Mouse (Mus musculus): ENCODE measurements around the gene Mknk2. TPM values are rescaled to one million over a fixed set of nuclear protein-coding genes. Genes with fewer than 3 reads are reported as not detected.

The Mknk2 gene
- total and polyA plus RNA-seq, 3 experiments = 47.4 to 184 (median 87.1) TPM

DNA sequence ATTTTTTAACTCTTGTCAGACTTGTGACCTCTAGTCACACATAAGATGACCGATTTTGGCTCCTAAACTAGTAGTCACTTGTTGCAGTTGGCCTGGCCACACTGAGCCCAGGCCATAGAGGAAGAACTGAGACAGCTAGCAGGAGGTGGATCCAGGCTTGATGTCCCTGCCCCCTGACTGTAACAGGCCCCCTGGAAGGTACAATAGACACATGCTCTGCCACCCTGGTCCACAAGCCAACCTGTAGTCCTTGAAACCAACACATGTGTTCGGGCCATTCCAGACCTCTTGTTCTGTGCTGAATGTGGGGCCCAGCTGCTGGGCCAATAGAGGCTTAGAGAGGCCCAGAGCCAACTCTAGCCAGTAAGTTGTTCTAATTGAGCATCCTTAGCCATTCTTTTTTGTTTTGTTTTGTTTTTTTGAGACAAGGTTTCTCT lies 2.4 kb upstream of the Mknk2 start:
- peak overlapping the region; percentile 96 for H3K27ac ChIP-seq (ENCODE audit: control insufficient read depth, low read depth, low read length)
- peak overlapping the region; percentile 53 for H3K9ac ChIP-seq (ENCODE audit: control insufficient read depth, low read depth, low read length, poor library complexity, severe bottlenecking)
- peaks cover 16% of the 10 kb centered on the region for H3K79me2 ChIP-seq (ENCODE audit: control insufficient read depth, insufficient read depth, low read length, poor library complexity)
- H3K36me3 ChIP-seq (ENCODE audit: control insufficient read depth in 1 of 2, insufficient read depth in 2 of 2, low read length in 2 of 2) = peaks cover 0 to 29% of the 10 kb centered on the region in 2 experiments; a peak in 2 of 4 replicates
- peak; percentile 54 for DNase-seq (ENCODE audit: low read depth, low spot score)
- no peaks in the 10 kb centered on the region for H3K27me3 ChIP-seq (ENCODE audit: control insufficient read depth in 1 of 2, insufficient read depth in 2 of 2, low read length in 2 of 2)
- 0 out of 4 replicates have a peak, but pooled peaks of 1 of the 2 experiments have one; percentile 27 for TF ChIP-seq POLR2A (IDR thresholded peaks at IDR 0.05; ENCODE audit: control insufficient read depth in 1 of 2, insufficient read depth in 1 of 2, low read depth in 1 of 2, low read length in 2 of 2, poor library complexity in 1 of 2)
- no peak for TF ChIP-seq TCF12 (IDR thresholded peaks at IDR 0.05; ENCODE audit: low read depth, low read length)
- TF ChIP-seq JUND (IDR thresholded peaks at IDR 0.05; ENCODE audit: low read depth, low read length) = no peak
- TF ChIP-seq SIN3A (IDR thresholded peaks at IDR 0.05; ENCODE audit: low read length) = no peak
- no peaks in the 10 kb centered on the region for H3K9me3 ChIP-seq (replicated peaks; ENCODE audit: insufficient read depth, low read length)
- peaks cover 15 to 36% of the 10 kb centered on the region in 2 experiments for H3K4me1 ChIP-seq (ENCODE audit: control insufficient read depth in 1 of 2, insufficient read depth in 2 of 2, low read length in 2 of 2)
- no peak overlapping the region for H3K4me3 ChIP-seq (ENCODE audit: control insufficient read depth in 1 of 2, insufficient read depth in 1 of 2, low read depth in 2 of 2, low read length in 2 of 2)

DNA sequence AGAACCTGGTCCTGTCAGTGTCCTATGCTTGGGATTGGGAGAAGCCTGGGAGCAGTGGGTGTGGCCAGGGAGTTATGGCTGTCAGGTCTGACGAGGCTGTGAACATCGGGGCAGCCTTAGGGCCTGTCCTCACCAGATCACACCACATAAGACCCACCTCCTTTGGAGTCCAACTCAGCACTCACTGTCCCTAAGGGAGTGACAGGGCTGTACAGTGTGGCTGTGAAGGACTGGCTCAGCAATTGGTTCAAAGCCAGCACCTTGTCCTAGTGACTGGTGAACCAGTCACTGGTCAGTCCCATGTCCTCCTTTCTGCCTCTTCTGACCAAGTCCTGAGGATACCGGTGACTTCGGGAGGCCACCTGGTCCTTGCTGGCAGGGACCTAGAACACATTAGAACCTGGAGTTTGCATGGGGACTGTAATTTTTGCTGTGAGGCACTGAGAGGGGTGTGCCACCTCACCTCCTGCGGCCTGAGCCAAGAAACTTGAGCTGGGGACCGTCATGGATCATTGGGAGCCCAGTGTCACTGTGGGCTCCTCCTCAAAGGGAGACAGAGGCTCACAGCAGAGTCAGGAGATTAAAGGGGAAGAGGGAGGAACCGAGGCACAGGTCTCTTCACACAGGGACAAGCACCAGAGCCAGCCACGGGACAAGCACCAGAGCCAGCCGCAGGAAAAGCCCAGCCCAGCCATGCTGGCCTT lies 1.8 kb upstream of the Mknk2 start:
- H3K4me3 ChIP-seq (ENCODE audit: control insufficient read depth in 1 of 2, insufficient read depth in 1 of 2, low read depth in 2 of 2, low read length in 2 of 2) = peak overlapping the region; percentile 58 to 76
- H3K9ac ChIP-seq (ENCODE audit: control insufficient read depth, low read depth, low read length, poor library complexity, severe bottlenecking) = peak overlapping the region; percentile 53
- H3K4me1 ChIP-seq (ENCODE audit: control insufficient read depth in 1 of 2, insufficient read depth in 2 of 2, low read length in 2 of 2) = peaks cover 14 to 30% of the 10 kb centered on the region in 2 experiments
- TF ChIP-seq HCFC1 (IDR thresholded peaks at IDR 0.05; ENCODE audit: low read depth, low read length) (peak; percentile 28; the same call in 1 of the 2 replicates), USF2 (IDR thresholded peaks at IDR 0.05; ENCODE audit: borderline replicate concordance in 1 of 2, insufficient read depth in 1 of 2, low read depth in 1 of 2, low read length in 2 of 2) (no peak), ZMIZ1 (IDR thresholded peaks at IDR 0.05; ENCODE audit: low read depth, low read length) (0 out of 2 replicates have a peak, but pooled peaks have one; percentile 27), ZNF384 (IDR thresholded peaks at IDR 0.05; ENCODE audit: low read depth, low read length) (no peak), SMC3 (IDR thresholded peaks at IDR 0.05; ENCODE audit: low read depth, low read length) (no peak), MXI1 (IDR thresholded peaks at IDR 0.05; ENCODE audit: low read depth, low read length) (peak; percentile 42; the same call in 1 of the 2 replicates), POLR2AphosphoS5 (IDR thresholded peaks at IDR 0.05; ENCODE audit: borderline replicate concordance, low read depth, low read length) (0 out of 2 replicates have a peak, but pooled peaks have one; percentile 39), CHD1 (IDR thresholded peaks at IDR 0.05; ENCODE audit: low read depth, low read length) (0 out of 2 replicates have a peak, but pooled peaks have one; percentile 39)
- peak overlapping the region; percentile 96 for H3K27ac ChIP-seq (ENCODE audit: control insufficient read depth, low read depth, low read length)
- H3K27me3 ChIP-seq (ENCODE audit: control insufficient read depth in 1 of 2, insufficient read depth in 2 of 2, low read length in 2 of 2) = no peaks in the 10 kb centered on the region
- DNase-seq (ENCODE audit: low read depth, low spot score) = peak; percentile 61
- peaks cover 0 to 23% of the 10 kb centered on the region in 2 experiments; a peak in 2 of 4 replicates for H3K36me3 ChIP-seq (ENCODE audit: control insufficient read depth in 1 of 2, insufficient read depth in 2 of 2, low read length in 2 of 2)
- no peaks in the 10 kb centered on the region for H3K9me3 ChIP-seq (replicated peaks; ENCODE audit: insufficient read depth, low read length)
- H3K79me2 ChIP-seq (ENCODE audit: control insufficient read depth, insufficient read depth, low read length, poor library complexity) = peaks cover 22% of the 10 kb centered on the region

Measured in MEL (cell line).